Comparison of ENCODE assay signal across 12 mouse cellular contexts in the genomic region with DNA sequence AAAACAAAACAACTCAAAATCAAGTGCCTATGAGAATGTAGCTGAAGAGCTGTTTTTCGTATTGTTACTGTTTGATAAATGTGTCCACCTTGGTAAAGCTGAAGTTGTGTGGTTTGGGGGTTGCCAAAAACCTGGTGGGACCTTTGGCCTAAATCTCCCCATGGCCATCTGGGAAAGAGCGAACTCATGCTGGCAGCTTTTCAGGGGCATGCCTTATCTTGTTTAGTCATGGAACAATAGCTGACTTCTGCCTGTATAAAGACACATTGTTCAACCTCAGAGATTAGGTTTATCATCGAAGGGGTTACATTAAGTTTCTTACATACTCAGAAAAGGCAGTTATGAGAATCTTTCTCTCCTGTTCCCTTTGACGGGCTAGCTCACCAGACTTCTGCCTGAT. TPM values are rescaled to one million over a fixed set of nuclear protein-coding genes. Genes with fewer than 3 reads are reported as not detected.
DNase-seq lines count a peak whose midpoint lies in the region; ATAC-seq and TF ChIP-seq lines count a peak whose summit lies in the region.
"Had no signal": no experiment of that assay in that cellular context is flagged by ENCODE, and none has a peak within 500 bp of the region (broad histone marks: within the 10 kb centered on the region; RNA-seq: fewer than 3 reads in every experiment).

No protein-coding gene starts in this region.

- peak in 1 of 2 experiments; percentile 44 for DNase-seq in heart, adult 2 months
- DNase-seq in heart, embryonic 10.5 days (ENCODE audit: low spot score) = no peak
- peak; percentile 32 for DNase-seq in Muller cell, postnatal 12 days (ENCODE audit: inconsistent ontology term)
- DNase-seq in cerebellum, adult 9-10 months = peak; percentile 90
- DNase-seq in lung, postnatal 14 days = peak; percentile 47
- no peak for DNase-seq in forebrain, embryonic 14.5 days (ENCODE audit: low spot score)
- no peak for DNase-seq in kidney, adult 8-10 months
- DNase-seq: thymus, postnatal 4 days had no signal

- 23% methylated on average over 4 of the region's 4 CpGs for WGBS in heart, adult 2 months
- WGBS in heart, embryonic 10.5 days = 67% methylated on average over 4 of the region's 4 CpGs
- 45% methylated on average over 4 of the region's 4 CpGs for WGBS in forebrain, embryonic 14.5 days

- H3K9ac ChIP-seq in heart, adult 2 months (ENCODE audit: low read depth, low read length) = no peak overlapping the region
- H3K9ac ChIP-seq in forebrain, embryonic 14.5 days (ENCODE audit: low read length) = no peak overlapping the region
- H3K9ac ChIP-seq: hindbrain, embryonic 15.5 days had no signal

- ATAC-seq in inflammation-experienced regulatory T-cells, adult 6 months = no peak
- no peak for ATAC-seq in forebrain, embryonic 14.5 days
- ATAC-seq: CD4-positive, CD25-positive, alpha-beta regulatory T cell, adult 4 months had no signal

- H3K4me1 ChIP-seq in heart, adult 2 months (ENCODE audit: control insufficient read depth, insufficient read depth, low read length) = peaks cover 10% of the 10 kb centered on the region
- H3K4me1 ChIP-seq in heart, embryonic 10.5 days = peaks cover 5% of the 10 kb centered on the region
- H3K4me1 ChIP-seq in forebrain, embryonic 14.5 days (ENCODE audit: control insufficient read depth, insufficient read depth, low read length) = no peaks in the 10 kb centered on the region
- H3K4me1 ChIP-seq: hindbrain, embryonic 15.5 days had no signal

- TF ChIP-seq POLR2A in heart, adult 2 months (IDR thresholded peaks at IDR 0.05; ENCODE audit: insufficient read depth, low read depth, low read length) = no peak

- H3K79me2 ChIP-seq in heart, adult 2 months (replicated peaks; ENCODE audit: control insufficient read depth, insufficient read depth, low read length) = no peaks in the 10 kb centered on the region; the same call in 1 of the 2 replicates

- intact Hi-C loops in heart, adult 2 months (cut with DNase I) = no loop called here

- no peaks in the 10 kb centered on the region for H3K9me3 ChIP-seq in heart, embryonic 10.5 days
- no peaks in the 10 kb centered on the region for H3K9me3 ChIP-seq in forebrain, embryonic 14.5 days (replicated peaks; ENCODE audit: control insufficient read depth, low read length)
- H3K9me3 ChIP-seq: hindbrain, embryonic 15.5 days had no signal

- no peak for TF ChIP-seq EP300 in heart, adult 2 months (IDR thresholded peaks at IDR 0.05; ENCODE audit: insufficient read depth, low read depth, low read length)

- TF ChIP-seq CTCF in heart, adult 2 months (IDR thresholded peaks at IDR 0.05) = no peak

- no peaks in the 10 kb centered on the region for H3K27me3 ChIP-seq in heart, adult 2 months (ENCODE audit: control insufficient read depth, insufficient read depth, low read length)
- no peaks in the 10 kb centered on the region for H3K27me3 ChIP-seq in heart, embryonic 10.5 days (ENCODE audit: insufficient read depth, poor library complexity, severe bottlenecking)
- no peaks in the 10 kb centered on the region for H3K27me3 ChIP-seq in forebrain, embryonic 14.5 days (replicated peaks; ENCODE audit: control insufficient read depth, insufficient read depth, low read length)
- H3K27me3 ChIP-seq: hindbrain, embryonic 15.5 days had no signal

- peaks cover 23% of the 10 kb centered on the region for H3K36me3 ChIP-seq in heart, adult 2 months (ENCODE audit: control insufficient read depth, insufficient read depth, low read length)
- H3K36me3 ChIP-seq in heart, embryonic 10.5 days = peaks cover 4% of the 10 kb centered on the region; the same call in 1 of the 2 replicates
- H3K36me3 ChIP-seq in forebrain, embryonic 14.5 days (ENCODE audit: control insufficient read depth, insufficient read depth, low read length) = peaks cover 3% of the 10 kb centered on the region; the same call in 1 of the 2 replicates

- H3K4me3 ChIP-seq in heart, adult 2 months = no peak overlapping the region
- no peak overlapping the region for H3K4me3 ChIP-seq in heart, embryonic 10.5 days
- H3K4me3 ChIP-seq in forebrain, embryonic 14.5 days (ENCODE audit: low read depth, low read length) = no peak overlapping the region
- H3K4me3 ChIP-seq: hindbrain, embryonic 15.5 days; myocyte had no signal

- H3K4me2 ChIP-seq in forebrain, embryonic 14.5 days (ENCODE audit: low read length) = no peak overlapping the region
- H3K4me2 ChIP-seq: hindbrain, embryonic 15.5 days had no signal

- peak overlapping the region; percentile 51 for H3K27ac ChIP-seq in heart, adult 2 months
- H3K27ac ChIP-seq in heart, embryonic 10.5 days = no peak overlapping the region
- H3K27ac ChIP-seq in forebrain, embryonic 14.5 days (ENCODE audit: low read depth, low read length) = no peak overlapping the region
- H3K27ac ChIP-seq: hindbrain, embryonic 15.5 days had no signal

RNA-seq across cellular contexts. Expression of a gene that starts 38.2 kb away (rescaled TPM):
- 10 to 100 TPM; 65.7 to 72.1 TPM for total RNA-seq in heart, adult 2 months (2021)
- 24.3 and 54.1 TPM in 2 replicates for polyA plus RNA-seq in heart, adult 2 months (2012; rRNA removed)
- 22.8 and 26.2 TPM in 2 replicates for polyA plus RNA-seq in heart, embryonic 10.5 days (2016; fragmentation: Nextera tagmentation; extraction: Ambion mirVana)
- 10 to 100 TPM; 32.3 to 53.5 (median 48.0) TPM for polyA plus RNA-seq in inflammation-experienced regulatory T-cells, adult 6 months (2017; shearing (Covaris generic))
- 57.2 and 90.7 TPM in 2 replicates for polyA plus RNA-seq in forebrain, embryonic 14.5 days (2014; fragmentation: Nextera tagmentation; extraction: Ambion mirVana)

Comparison
In these comparisons a context has a peak if more than half of its experiments do, and no peak if none do; other contexts are left out.
1. DNase-seq: peak in Muller cell, postnatal 12 days (single experiment), cerebellum, adult 9-10 months (single experiment) and lung, postnatal 14 days (single experiment); none in heart, embryonic 10.5 days (single experiment), forebrain, embryonic 14.5 days (single experiment) and kidney, adult 8-10 months (0 of 2).